Comparison of ENCODE assay signal across 7 mouse cellular contexts in genomic region chr2:53440301-53440700, GRCm38 (mm10).
DNase-seq lines count a peak whose midpoint lies in the region; ATAC-seq lines count a peak whose summit lies in the region.
"Not testable (repeated sequence)": the region's sequence is repeated elsewhere in the genome, so short reads cannot be mapped to it uniquely, and the experiment has no call there.

No protein-coding gene starts in this region.

- not testable (repeated sequence) for H3K4me1 ChIP-seq in forebrain, embryonic 11.5 days (replicated peaks; ENCODE audit: control insufficient read depth, insufficient read depth, low read length)

- 59% methylated on average over 3 of the region's 3 CpGs for WGBS in forebrain, embryonic 11.5 days

- H3K9ac ChIP-seq in forebrain, embryonic 11.5 days (ENCODE audit: low read length): not testable (repeated sequence)

- H3K4me3 ChIP-seq in forebrain, embryonic 11.5 days (ENCODE audit: low read depth, low read length): not testable (repeated sequence)

- peak; percentile 65 for DNase-seq in R1 (ENCODE audit: low read depth, low spot score)
- DNase-seq in c-Kit-positive CD71-positive TER-119-positive erythroid progenitor cells, embryonic 14.5 days (ENCODE audit: low spot score): peak; percentile 0
- not testable (repeated sequence) for DNase-seq in forebrain, embryonic 11.5 days (ENCODE audit: low spot score)
- peak; percentile 54 for DNase-seq in hindlimb bud, embryonic 11.5 days (ENCODE audit: extremely low spot score, low read depth, low spot score)
- peak; percentile 1 for DNase-seq in left cerebral cortex, postnatal 4 days
- DNase-seq in lung, postnatal 36 days: peak; percentile 12
- DNase-seq in splenic B cell, adult 2 months (ENCODE audit: low read depth, low spot score): peak; percentile 1

- H3K27ac ChIP-seq in forebrain, embryonic 11.5 days (ENCODE audit: low read depth, low read length): not testable (repeated sequence)

- H3K9me3 ChIP-seq in forebrain, embryonic 11.5 days (ENCODE audit: control insufficient read depth, low read length): not testable (repeated sequence)

- H3K27me3 ChIP-seq in forebrain, embryonic 11.5 days (ENCODE audit: control insufficient read depth, insufficient read depth, low read length); splenic B cell, adult 2 months (ENCODE audit: control insufficient read depth, insufficient read depth, low read length, poor library complexity, severe bottlenecking): not testable (repeated sequence)

- intact Hi-C loops in left cerebral cortex, postnatal 4 days (cut with DNase I): not testable (repeated sequence)

- H3K4me2 ChIP-seq in forebrain, embryonic 11.5 days (ENCODE audit: low read depth, low read length, severe bottlenecking): not testable (repeated sequence)

- ATAC-seq in forebrain, embryonic 11.5 days (replicated peaks; ENCODE audit: low FRiP score): 0 out of 2 replicates have a peak, but pooled peaks have one; percentile 30

- H3K36me3 ChIP-seq in forebrain, embryonic 11.5 days (ENCODE audit: control insufficient read depth, insufficient read depth, low read length); splenic B cell, adult 2 months (ENCODE audit: control insufficient read depth, insufficient read depth, low read length, poor library complexity, severe bottlenecking): not testable (repeated sequence)
